Comparison of ENCODE assay signal across 8 mouse cellular contexts in genomic region chr13:55361974-55362452, GRCm38 (mm10). TPM values are rescaled to one million over a fixed set of nuclear protein-coding genes. Genes with fewer than 3 reads are reported as not detected.
DNase-seq lines count a peak whose midpoint lies in the region; ATAC-seq lines count a peak whose summit lies in the region.

No protein-coding gene starts in this region.

- H3K27ac ChIP-seq in kidney, embryonic 16.5 days (ENCODE audit: low read length) = peak overlapping the region; percentile 98
- H3K27ac ChIP-seq in embryonic facial prominence, embryonic 15.5 days (replicated peaks) = peak overlapping the region; percentile 97
- peak overlapping the region; percentile 96 for H3K27ac ChIP-seq in intestine, embryonic 15.5 days
- H3K27ac ChIP-seq in midbrain, embryonic 14.5 days (replicated peaks; ENCODE audit: low read depth, low read length) = peak overlapping the region; percentile 89

- H3K9ac ChIP-seq in kidney, embryonic 16.5 days (replicated peaks; ENCODE audit: low read length) = peak overlapping the region; percentile 87
- H3K9ac ChIP-seq in embryonic facial prominence, embryonic 15.5 days = peak overlapping the region; percentile 91
- H3K9ac ChIP-seq in intestine, embryonic 15.5 days = peak overlapping the region; percentile 94
- peak overlapping the region; percentile 84 for H3K9ac ChIP-seq in midbrain, embryonic 14.5 days (replicated peaks; ENCODE audit: low read length)

- no peak for DNase-seq in kidney, postnatal 10 days
- DNase-seq in NIH3T3 (ENCODE audit: low read depth) = peak; percentile 4
- DNase-seq in midbrain, embryonic 14.5 days = no peak
- DNase-seq in layer of hippocampus, adult 8-10 months (ENCODE audit: low spot score in 2 of 2) = no peak
- no peak for DNase-seq in ovary, postnatal 14 days (ENCODE audit: low spot score)

- peaks cover 17% of the 10 kb centered on the region for H3K4me1 ChIP-seq in kidney, embryonic 16.5 days (ENCODE audit: insufficient read depth, low read length)
- H3K4me1 ChIP-seq in embryonic facial prominence, embryonic 15.5 days = peaks cover 18% of the 10 kb centered on the region
- H3K4me1 ChIP-seq in intestine, embryonic 15.5 days (replicated peaks) = peaks cover 9% of the 10 kb centered on the region
- peaks cover 14% of the 10 kb centered on the region for H3K4me1 ChIP-seq in midbrain, embryonic 14.5 days (ENCODE audit: control insufficient read depth, insufficient read depth, low read length)

- H3K36me3 ChIP-seq in kidney, embryonic 16.5 days (ENCODE audit: insufficient read depth, low read length) = peaks cover 22% of the 10 kb centered on the region; the same call in 1 of the 2 replicates
- peaks cover 36% of the 10 kb centered on the region for H3K36me3 ChIP-seq in embryonic facial prominence, embryonic 15.5 days
- peaks cover 16% of the 10 kb centered on the region; the same call in 1 of the 2 replicates for H3K36me3 ChIP-seq in intestine, embryonic 15.5 days
- peaks cover 34% of the 10 kb centered on the region for H3K36me3 ChIP-seq in midbrain, embryonic 14.5 days (ENCODE audit: control insufficient read depth, insufficient read depth, low read length)

- peak; percentile 53 for ATAC-seq in kidney, embryonic 16.5 days (ENCODE audit: low FRiP score, low TSS enrichment)
- ATAC-seq in embryonic facial prominence, embryonic 15.5 days (ENCODE audit: insufficient number of reproducible peaks, low FRiP score, low TSS enrichment, low read depth) = peak; percentile 17; the same call in 1 of the 2 replicates
- ATAC-seq in intestine, embryonic 15.5 days = peak; percentile 57
- peak; percentile 47 for ATAC-seq in midbrain, embryonic 14.5 days (ENCODE audit: low FRiP score, low TSS enrichment)

- no peaks in the 10 kb centered on the region for H3K27me3 ChIP-seq in kidney, embryonic 16.5 days (ENCODE audit: insufficient read depth, low read length)
- H3K27me3 ChIP-seq in embryonic facial prominence, embryonic 15.5 days = 0 out of 2 replicates have a peak, but pooled peaks cover 7% of the 10 kb centered on the region
- H3K27me3 ChIP-seq in intestine, embryonic 15.5 days (replicated peaks) = no peaks in the 10 kb centered on the region
- H3K27me3 ChIP-seq in midbrain, embryonic 14.5 days (ENCODE audit: control insufficient read depth, insufficient read depth, low read length) = no peaks in the 10 kb centered on the region; the same call in 1 of the 2 replicates

- H3K4me2 ChIP-seq in kidney, embryonic 16.5 days (replicated peaks; ENCODE audit: low read depth, low read length) = peak overlapping the region; percentile 76
- H3K4me2 ChIP-seq in embryonic facial prominence, embryonic 15.5 days (replicated peaks) = peak overlapping the region; percentile 67
- peak overlapping the region; percentile 71 for H3K4me2 ChIP-seq in intestine, embryonic 15.5 days (replicated peaks)
- peak overlapping the region; percentile 65 for H3K4me2 ChIP-seq in midbrain, embryonic 14.5 days (ENCODE audit: low read length)

- H3K4me3 ChIP-seq in kidney, embryonic 16.5 days (ENCODE audit: low read length) = peak overlapping the region; percentile 84
- peak overlapping the region; percentile 99 for H3K4me3 ChIP-seq in embryonic facial prominence, embryonic 15.5 days (replicated peaks)
- H3K4me3 ChIP-seq in intestine, embryonic 15.5 days (replicated peaks) = peak overlapping the region; percentile 96
- H3K4me3 ChIP-seq in midbrain, embryonic 14.5 days (replicated peaks; ENCODE audit: low read depth, low read length) = peak overlapping the region; percentile 93

- under 1% methylated on average over 32 of the region's 32 CpGs for WGBS in kidney, embryonic 16.5 days
- WGBS in embryonic facial prominence, embryonic 15.5 days = 1% methylated on average over 32 of the region's 32 CpGs
- under 1% methylated on average over 32 of the region's 32 CpGs for WGBS in intestine, embryonic 15.5 days
- 1% methylated on average over 32 of the region's 32 CpGs for WGBS in midbrain, embryonic 14.5 days

- no peaks in the 10 kb centered on the region for H3K9me3 ChIP-seq in kidney, embryonic 16.5 days (ENCODE audit: low read length)
- no peaks in the 10 kb centered on the region for H3K9me3 ChIP-seq in embryonic facial prominence, embryonic 15.5 days (replicated peaks)
- H3K9me3 ChIP-seq in intestine, embryonic 15.5 days = no peaks in the 10 kb centered on the region
- H3K9me3 ChIP-seq in midbrain, embryonic 14.5 days (ENCODE audit: control insufficient read depth, low read length) = no peaks in the 10 kb centered on the region

RNA-seq across cellular contexts. Expression of gene Lman2, which starts 0.6 kb away (rescaled TPM):
- polyA plus RNA-seq in kidney, embryonic 16.5 days (2015; fragmentation: Nextera tagmentation; extraction: Ambion mirVana) = 127 and 131 TPM in 2 replicates
- 100.0 and 110 TPM in 2 replicates for polyA plus RNA-seq in embryonic facial prominence, embryonic 15.5 days (2015; fragmentation: Nextera tagmentation; extraction: Ambion mirVana)
- 121 and 128 TPM in 2 replicates for polyA plus RNA-seq in intestine, embryonic 15.5 days (2015; fragmentation: Nextera tagmentation; extraction: Ambion mirVana)
- polyA plus RNA-seq in midbrain, embryonic 14.5 days (2014; fragmentation: Nextera tagmentation; extraction: Ambion mirVana) = 37.5 and 51.8 TPM in 2 replicates
- 10 to 100 TPM; 56.6 to 72.8 (median 65.0) TPM for total RNA-seq in layer of hippocampus, adult 8-10 months (2022)

RNA-seq across cellular contexts. Expression of gene Rgs14, which starts 7.5 kb away (rescaled TPM):
- polyA plus RNA-seq in kidney, embryonic 16.5 days (2015; fragmentation: Nextera tagmentation; extraction: Ambion mirVana) = 1.1 and 1.3 TPM in 2 replicates
- polyA plus RNA-seq in embryonic facial prominence, embryonic 15.5 days (2015; fragmentation: Nextera tagmentation; extraction: Ambion mirVana) = 2.1 and 2.5 TPM in 2 replicates
- polyA plus RNA-seq in intestine, embryonic 15.5 days (2015; fragmentation: Nextera tagmentation; extraction: Ambion mirVana) = 0.85 and 1.2 TPM in 2 replicates
- 0.30 and 0.33 TPM in 2 replicates for polyA plus RNA-seq in midbrain, embryonic 14.5 days (2014; fragmentation: Nextera tagmentation; extraction: Ambion mirVana)
- total RNA-seq in layer of hippocampus, adult 8-10 months (2022) = 10 to 100 TPM; 86.8 to 97.9 (median 95.0) TPM

RNA-seq across cellular contexts. Expression of gene Mxd3, which starts 32.4 kb away (rescaled TPM):
- polyA plus RNA-seq in kidney, embryonic 16.5 days (2015; fragmentation: Nextera tagmentation; extraction: Ambion mirVana) = 33.5 and 37.6 TPM in 2 replicates
- 40.9 and 44.0 TPM in 2 replicates for polyA plus RNA-seq in embryonic facial prominence, embryonic 15.5 days (2015; fragmentation: Nextera tagmentation; extraction: Ambion mirVana)
- polyA plus RNA-seq in intestine, embryonic 15.5 days (2015; fragmentation: Nextera tagmentation; extraction: Ambion mirVana) = 22.3 and 26.0 TPM in 2 replicates
- polyA plus RNA-seq in midbrain, embryonic 14.5 days (2014; fragmentation: Nextera tagmentation; extraction: Ambion mirVana) = 9.9 and 12.1 TPM in 2 replicates
- total RNA-seq in layer of hippocampus, adult 8-10 months (2022) = 1 to 10 TPM in 2 of 4 experiments, under 1 TPM in 2; 0.82 to 1.5 (median 1.0) TPM

RNA-seq across cellular contexts. Expression of gene Slc34a1, which starts 36.0 kb away (rescaled TPM):
- 366 and 385 TPM in 2 replicates for polyA plus RNA-seq in kidney, embryonic 16.5 days (2015; fragmentation: Nextera tagmentation; extraction: Ambion mirVana)
- 0.11 TPM in 1 of 2 replicates, not detected in the other for polyA plus RNA-seq in embryonic facial prominence, embryonic 15.5 days (2015; fragmentation: Nextera tagmentation; extraction: Ambion mirVana)
- polyA plus RNA-seq in intestine, embryonic 15.5 days (2015; fragmentation: Nextera tagmentation; extraction: Ambion mirVana) = not detected in 2 replicates
- not detected in 2 replicates for polyA plus RNA-seq in midbrain, embryonic 14.5 days (2014; fragmentation: Nextera tagmentation; extraction: Ambion mirVana)
- not detected for total RNA-seq in layer of hippocampus, adult 8-10 months (2022)

RNA-seq across cellular contexts. Expression of gene Rab24, which starts 40.3 kb away (rescaled TPM):
- polyA plus RNA-seq in kidney, embryonic 16.5 days (2015; fragmentation: Nextera tagmentation; extraction: Ambion mirVana) = 91.5 and 95.5 TPM in 2 replicates
- polyA plus RNA-seq in embryonic facial prominence, embryonic 15.5 days (2015; fragmentation: Nextera tagmentation; extraction: Ambion mirVana) = 135 and 137 TPM in 2 replicates
- 83.2 and 101 TPM in 2 replicates for polyA plus RNA-seq in intestine, embryonic 15.5 days (2015; fragmentation: Nextera tagmentation; extraction: Ambion mirVana)
- polyA plus RNA-seq in midbrain, embryonic 14.5 days (2014; fragmentation: Nextera tagmentation; extraction: Ambion mirVana) = 108 and 114 TPM in 2 replicates
- 10 to 100 TPM; 75.4 to 84.1 (median 80.8) TPM for total RNA-seq in layer of hippocampus, adult 8-10 months (2022)
